Mouse (Mus musculus): Measurements from ENCODE around the gene Rapgef6. TPM values are rescaled to one million over a fixed set of nuclear protein-coding genes. Genes with fewer than 3 reads are reported as not detected.

The Rapgef6 gene
- 100 to 1,000 TPM; 104 to 111 TPM for total RNA-seq (2023)

GRCm38 (mm10) chr11:54522529-54523430 lies at the start of gene Rapgef6:
Rapgef6 (plus strand) TSS chr11:54522847.

Other genes with a start within 250 kb of the Rapgef6 start
- 1 to 10 TPM; 2.4 to 5.4 TPM for gene Acsl6, start 219.0 kb upstream of the Rapgef6 start, total RNA-seq (2023)
- gene Meikin, start 152.2 kb upstream of the Rapgef6 start, total RNA-seq (2023) = not detected
- 10 to 100 TPM; 38.6 to 39.3 TPM for gene Fnip1, start 84.6 kb upstream of the Rapgef6 start, total RNA-seq (2023)